Mouse (Mus musculus) liver, embryonic 14.5 days (tissue): ENCODE data around the gene Sarnp. TPM values are rescaled to one million over a fixed set of nuclear protein-coding genes. Genes with fewer than 3 reads are reported as not detected.
A peak's percentile ranks its signal among the peaks of the same experiment; 100 is the strongest.

Source experiments
- ATAC-seq: fragments of 200-750 bp; cut with Nextera tagmentation; 2 replicates; pipeline ENCODE4 v1.8.0; 2017; ENCODE audit warnings: moderate number of reproducible peaks, mild to moderate bottlenecking, moderate library complexity; ENCODE audit not compliant: insufficient read depth
- DNase-seq, 3 experiments: peaks; one replicate each; pipeline ENCODE4 v3.0.0-alpha.2; 2012 to 2013; ENCODE audit warnings: low read depth in 3 of 3, low spot score in 3 of 3
- H3K27ac ChIP-seq: fragments of 300-500 bp; sonication (generic); 2 replicates; pipeline ENCODE4 v1.5.1; 2014; ENCODE audit warnings: moderate library complexity, mild to moderate bottlenecking, control low read depth, inconsistent platforms
- H3K27me3 ChIP-seq: fragments of 300-500 bp; sonication (generic); 2 replicates; pipeline ENCODE4 v1.6.1; 2014; ENCODE audit warnings: mild to moderate bottlenecking, low read length, moderate library complexity; ENCODE audit not compliant: control insufficient read depth, insufficient read depth
- H3K36me3 ChIP-seq: fragments of 300-500 bp; sonication (generic); replicated peaks from 2 replicates; pipeline ENCODE4 v1.6.1; 2014; ENCODE audit warnings: low read depth; ENCODE audit not compliant: control insufficient read depth, insufficient read depth
- H3K4me1 ChIP-seq, 2 experiments: fragments of 200-500 bp in 1 of 2; fragments of 300-500 bp in 1 of 2; sonication (generic) in 1 of 2; replicated peaks; 2 replicates each; pipeline ENCODE4 v1.6.1; 2012 to 2014; ENCODE audit warnings: antibody characterized with exemption in 1 of 2, inconsistent platforms in 1 of 2, low read length in 1 of 2; ENCODE audit not compliant: control insufficient read depth in 2 of 2, insufficient read depth in 2 of 2
- H3K4me2 ChIP-seq: fragments of 300-500 bp; sonication (generic); 2 replicates; pipeline ENCODE4 v1.6.1; 2014; ENCODE audit warnings: low read depth, mild to moderate bottlenecking, control low read depth, moderate library complexity
- H3K4me3 ChIP-seq, 2 experiments: fragments of 200-500 bp in 1 of 2; fragments of 300-500 bp in 1 of 2; sonication (generic) in 1 of 2; 2 replicates each; pipeline ENCODE4 v1.5.1; 2012 to 2014; ENCODE audit warnings: low read depth in 2 of 2, low read length in 2 of 2, mild to moderate bottlenecking in 2 of 2, control low read depth in 1 of 2, inconsistent platforms in 1 of 2, moderate library complexity in 1 of 2; ENCODE audit not compliant: insufficient read depth in 1 of 2
- H3K9ac ChIP-seq: fragments of 300-500 bp; sonication (generic); replicated peaks from 2 replicates; pipeline ENCODE4 v1.6.1; 2014; ENCODE audit warnings: mild to moderate bottlenecking, control low read depth, moderate library complexity
- H3K9me3 ChIP-seq: fragments of 300-500 bp; sonication (generic); 2 replicates; pipeline ENCODE4 v1.6.1; 2016; ENCODE audit warnings: low read length, mixed read lengths; ENCODE audit not compliant: control insufficient read depth
- CTCF ChIP-seq: IDR thresholded peaks from 2 replicates; pipeline ENCODE4 v1.5.1; 2016; ENCODE audit warnings: antibody characterized with exemption, low read depth, control low read depth
- EP300 ChIP-seq: IDR thresholded peaks from 2 replicates; pipeline ENCODE4 v1.6.1; 2016; ENCODE audit warnings: antibody characterized with exemption, low read depth
- WGBS: fragments of 180-500 bp; shearing (Covaris S2); extraction: QIAGEN DNeasy Blood & Tissue Kit; methylation state at CpG from one replicate; pipeline ENCODE4 v1.1.7; 2014; ENCODE audit not compliant: insufficient replicate concordance; 5-methylcytosine and 5-hydroxymethylcytosine counted together
- polyA plus RNA-seq, 2 experiments: library from polyadenylated mRNA; depleted of rRNA in 1 of 2; stranded (reverse) in 1 of 2; unstranded in 1 of 2; fragments of >200 nt; fragmentation: Nextera tagmentation in 1 of 2; extraction: Ambion mirVana in 1 of 2; gene quantifications; 2 replicates each; pipeline versions ENCODE4 v1.2.1 to v1.2.3; 2012 to 2014

Gene Sarnp
- polyA plus RNA-seq, 2 experiments = 61.2 to 122 TPM

- Histone ChIP-seq H3K9me3 (no peaks in the 10 kb centered on the region), H3K9ac (no peak overlapping the region), H3K4me3 (peak overlapping the region in 1 of 2 experiments; percentile 57; a peak in 1 of 4 replicates), H3K36me3 (no peaks in the 10 kb centered on the region), H3K4me1 (peaks cover 0 to 5% of the 10 kb centered on the region in 2 experiments; a peak in 1 of 4 replicates), H3K27ac (no peak overlapping the region), H3K27me3 (peaks cover 72% of the 10 kb centered on the region), H3K4me2 (peak overlapping the region; percentile 67)
- 4% methylated on average over 9 of the region's 9 CpGs for WGBS
- no peak for DNase-seq
- no peak for TF ChIP-seq CTCF
- no peak for TF ChIP-seq EP300
- ATAC-seq = no peak
These were observed 75.1 kb downstream of the Sarnp start for GRCm38 (mm10) chr10:128892246-128892645.

GRCm38 (mm10) chr10:128895437-128895836, 78.3 kb downstream of the Sarnp start:
- Histone ChIP-seq H3K27ac (no peak overlapping the region), H3K36me3 (no peaks in the 10 kb centered on the region), H3K27me3 (peaks cover 56% of the 10 kb centered on the region), H3K9me3 (no peaks in the 10 kb centered on the region), H3K4me2 (no peak overlapping the region), H3K4me1 (peaks cover 0 to 4% of the 10 kb centered on the region in 2 experiments; a peak in 1 of 4 replicates), H3K9ac (no peak overlapping the region), H3K4me3 (no peak overlapping the region)
- peak; percentile 74 for TF ChIP-seq CTCF
- no peak for TF ChIP-seq EP300
- ATAC-seq (peak; percentile 17; the same call in 1 of the 2 replicates), DNase-seq (peak; percentile 57 to 63 (median 63))
- WGBS = 0% methylated on average over 9 of the region's 9 CpGs

GRCm38 (mm10) chr10:128895952-128896693, 79.0 kb downstream of the Sarnp start:
- WGBS = 7% methylated on average over 17 of the region's 17 CpGs
- TF ChIP-seq CTCF (no peak), EP300 (no peak)
- no peak for DNase-seq
- H3K4me1 ChIP-seq = 0 out of 4 replicates have a peak, but pooled peaks cover 0 to 2% of the 10 kb centered on the region in 2 experiments
- peaks cover 49% of the 10 kb centered on the region for H3K27me3 ChIP-seq
- no peak overlapping the region for H3K9ac ChIP-seq
- no peak overlapping the region for H3K4me2 ChIP-seq
- no peak overlapping the region for H3K27ac ChIP-seq
- no peak overlapping the region for H3K4me3 ChIP-seq
- no peak for ATAC-seq
- H3K9me3 ChIP-seq = no peaks in the 10 kb centered on the region
- no peaks in the 10 kb centered on the region for H3K36me3 ChIP-seq

DNA sequence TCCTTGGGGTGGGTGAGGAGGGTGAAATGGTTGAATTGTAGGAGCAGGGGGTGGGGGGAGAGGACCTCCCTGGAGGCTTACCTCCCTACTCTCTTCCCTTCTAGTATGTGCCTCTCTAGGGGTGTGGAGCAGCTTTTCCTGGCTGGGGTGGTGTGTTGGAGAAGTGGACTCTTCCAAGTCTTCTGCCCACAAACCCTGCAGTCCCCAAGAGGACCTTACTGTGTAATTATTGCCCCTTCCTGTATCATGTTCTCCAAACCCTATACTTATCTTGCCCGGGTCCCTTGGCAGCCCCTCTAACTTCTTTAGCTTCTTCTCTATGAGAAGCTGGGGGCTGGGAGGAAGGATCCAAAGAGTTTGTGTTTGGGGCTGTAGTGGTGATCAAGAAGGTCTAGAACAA, 79.7 kb downstream of the Sarnp start:
- Histone ChIP-seq H3K4me3 (no peak overlapping the region), H3K4me1 (0 out of 4 replicates have a peak, but pooled peaks cover 0 to 5% of the 10 kb centered on the region in 2 experiments), H3K27ac (no peak overlapping the region), H3K9ac (no peak overlapping the region), H3K36me3 (no peaks in the 10 kb centered on the region), H3K9me3 (no peaks in the 10 kb centered on the region), H3K4me2 (no peak overlapping the region), H3K27me3 (peaks cover 42% of the 10 kb centered on the region)
- TF ChIP-seq CTCF (no peak), EP300 (no peak)
- WGBS = 14% methylated on average over 1 of the region's 1 CpGs
- ATAC-seq (no peak), DNase-seq (no peak)

GRCm38 (mm10) chr10:128897501-128897900, 80.4 kb downstream of the Sarnp start:
- no peak for ATAC-seq
- Histone ChIP-seq H3K9ac (no peak overlapping the region), H3K9me3 (no peaks in the 10 kb centered on the region), H3K36me3 (no peaks in the 10 kb centered on the region), H3K4me3 (no peak overlapping the region), H3K4me2 (no peak overlapping the region), H3K27me3 (peaks cover 35% of the 10 kb centered on the region), H3K27ac (no peak overlapping the region), H3K4me1 (0 out of 4 replicates have a peak, but pooled peaks cover 0 to 5% of the 10 kb centered on the region in 2 experiments)
- DNase-seq = no peak
- TF ChIP-seq CTCF = no peak
- TF ChIP-seq EP300 = no peak
- WGBS = 5% methylated on average over 1 of the region's 1 CpGs
